Comparison of ENCODE assay signal across 12 mouse cellular contexts in genomic region chr15:102082148-102082547, GRCm38 (mm10). TPM values are rescaled to one million over a fixed set of nuclear protein-coding genes. Genes with fewer than 3 reads are reported as not detected.
"Had no signal": no experiment of that assay in that cellular context is flagged by ENCODE, and none has a peak within 500 bp of the region (broad histone marks: within the 10 kb centered on the region; RNA-seq: fewer than 3 reads in every experiment).

No protein-coding gene starts in this region.

- H3K27me3 ChIP-seq: limb, embryonic 12.5 days; liver, embryonic 15.5 days; midbrain, embryonic 13.5 days; stomach, embryonic 15.5 days had no signal

- H3K9me3 ChIP-seq: limb, embryonic 12.5 days; liver, embryonic 15.5 days; midbrain, embryonic 13.5 days; stomach, embryonic 15.5 days had no signal

- H3K4me2 ChIP-seq: hindbrain, embryonic 14.5 days; limb, embryonic 12.5 days; liver, embryonic 11.5 days; liver, embryonic 15.5 days; midbrain, embryonic 13.5 days; stomach, embryonic 15.5 days had no signal

- H3K27ac ChIP-seq: hindbrain, embryonic 14.5 days; limb, embryonic 12.5 days; liver, embryonic 15.5 days; midbrain, embryonic 13.5 days; stomach, embryonic 15.5 days had no signal

- H3K9ac ChIP-seq: hindbrain, embryonic 14.5 days; limb, embryonic 12.5 days; liver, embryonic 15.5 days; midbrain, embryonic 13.5 days; stomach, embryonic 15.5 days had no signal

- DNase-seq: lung, adult 2 months; lung, postnatal 36 days; right cerebral cortex, postnatal 14 days; thymus, postnatal 4 days had no signal

- ATAC-seq: lung, postnatal 0 days; midbrain, embryonic 13.5 days had no signal

- H3K4me1 ChIP-seq: limb, embryonic 12.5 days; midbrain, embryonic 13.5 days; stomach, embryonic 15.5 days had no signal

- H3K4me3 ChIP-seq: limb, embryonic 12.5 days; liver, embryonic 15.5 days; midbrain, embryonic 13.5 days; stomach, embryonic 15.5 days had no signal

RNA-seq across cellular contexts. Expression of gene Tns2, which starts 18.1 kb away (rescaled TPM):
- total RNA-seq: megakaryocyte progenitor cell, adult 5-6 weeks had no signal
